Comparison of ENCODE assay signal across 13 mouse cellular contexts in the genomic region with DNA sequence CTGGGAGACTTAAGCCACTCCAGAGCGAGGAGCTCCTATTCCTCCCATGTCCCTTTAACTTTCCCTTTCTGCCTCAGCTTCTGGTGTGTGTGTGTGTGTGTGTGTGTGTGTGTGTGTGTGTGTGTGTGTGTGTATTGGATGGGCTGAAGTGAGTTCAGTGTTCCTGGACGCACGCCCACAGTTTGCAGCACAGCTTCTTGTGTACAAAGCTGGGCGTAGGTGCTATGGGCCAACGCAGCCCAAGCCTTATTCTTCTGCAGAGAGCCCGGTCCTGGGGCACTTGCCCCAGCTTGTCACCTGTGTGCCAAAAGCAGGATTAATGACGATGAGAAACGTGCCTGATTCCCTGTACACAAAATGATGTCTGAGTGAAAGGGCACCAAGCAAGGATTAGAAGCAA. TPM values are rescaled to one million over a fixed set of nuclear protein-coding genes. Genes with fewer than 3 reads are reported as not detected.
A peak's percentile ranks its signal among the peaks of the same experiment; 100 is the strongest.
DNase-seq lines count a peak whose midpoint lies in the region; TF ChIP-seq lines count a peak whose summit lies in the region.
"Had no signal": no experiment of that assay in that cellular context is flagged by ENCODE, and none has a peak within 500 bp of the region (broad histone marks: within the 10 kb centered on the region; RNA-seq: fewer than 3 reads in every experiment).

No protein-coding gene starts in this region.

- DNase-seq in left cerebral cortex, postnatal 4 days = peak; percentile 14
- no peak for DNase-seq in left cerebral cortex, adult 8-10 months (ENCODE audit: low spot score in 2 of 2)
- DNase-seq in ovary, adult 18-20 months (ENCODE audit: low spot score) = peak; percentile 5
- DNase-seq in ovary, postnatal 10 days (ENCODE audit: low spot score) = no peak
- peak; percentile 31 for DNase-seq in brain, embryonic 14.5 days (ENCODE audit: low read depth)
- DNase-seq in lung, postnatal 10 days = peak; percentile 68
- DNase-seq in adipocyte (ENCODE audit: low spot score) = no peak
- no peak for DNase-seq in left cerebral cortex, postnatal 36 days (ENCODE audit: low spot score in 2 of 2)
- DNase-seq: cerebellum, adult 9-10 months; gastrocnemius, postnatal 36 days; kidney, adult 11 months; right cerebral cortex, postnatal 14 days; thymus, postnatal 25 days had no signal

- no peak for TF ChIP-seq POLR2A in brain, embryonic 14.5 days (IDR thresholded peaks at IDR 0.05; ENCODE audit: borderline replicate concordance, extremely low read depth, insufficient read depth, insufficient read length, poor library complexity, severe bottlenecking)

- intact Hi-C loops in left cerebral cortex, postnatal 4 days (cut with DNase I) = no loop called here
- intact Hi-C loops in left cerebral cortex, postnatal 36 days (cut with DNase I) = no loop called here

- no peak for TF ChIP-seq CTCF in brain, embryonic 14.5 days (IDR thresholded peaks at IDR 0.05; ENCODE audit: borderline replicate concordance, extremely low read depth, insufficient read depth, insufficient read length)

RNA-seq across cellular contexts. Expression of gene Sacs, which starts 31.9 kb away (rescaled TPM):
- 10 to 100 TPM; 55.1 to 58.8 TPM for total RNA-seq in left cerebral cortex, postnatal 4 days (2021)
- 10 to 100 TPM; 50.2 to 62.0 (median 57.5) TPM for total RNA-seq in left cerebral cortex, adult 8-10 months (2022)
- 10.4 and 12.1 TPM in 2 replicates for polyA plus RNA-seq in brain, embryonic 14.5 days (2012; rRNA removed)
- 10 to 100 TPM; 59.9 to 62.8 TPM for total RNA-seq in left cerebral cortex, postnatal 36 days (2021)

Comparison
In these comparisons a context has a peak if more than half of its experiments do, and no peak if none do; other contexts are left out.
1. DNase-seq: peak in left cerebral cortex, postnatal 4 days (single experiment), ovary, adult 18-20 months (single experiment), brain, embryonic 14.5 days (single experiment) and lung, postnatal 10 days (single experiment); none in left cerebral cortex, adult 8-10 months (0 of 2), ovary, postnatal 10 days (single experiment), adipocyte (single experiment) and left cerebral cortex, postnatal 36 days (0 of 2).